Mouse (Mus musculus): ENCODE measurements at regions not wholly inside any gene's neighbourhood (a gene's known extent, or its start where the extent isn't known, plus 50 kb on each side); places are given as distances from the start of the nearest gene placed in this dataset.
A peak's percentile ranks its signal among the peaks of the same experiment; 100 is the strongest.

GRCm38 (mm10) chrX:12365582-12366323, 205.6 kb upstream of the Bcor start:
- H3K9me3 ChIP-seq (ENCODE audit: low read depth, low read length): no peaks in the 10 kb centered on the region
- DNase-seq: peak; percentile 47
- H3K27ac ChIP-seq (ENCODE audit: low read depth): no peak overlapping the region
- no peaks in the 10 kb centered on the region for H3K36me3 ChIP-seq (ENCODE audit: insufficient read depth)
- no peak overlapping the region for H3K4me3 ChIP-seq (ENCODE audit: low read depth, low read length)
- 47% methylated on average over 12 of the region's 12 CpGs for WGBS
- no peak for TF ChIP-seq CTCF (IDR thresholded peaks at IDR 0.05; ENCODE audit: low read depth)
- peak; percentile 87 for ATAC-seq (ENCODE audit: insufficient read depth)
- H3K27me3 ChIP-seq (ENCODE audit: insufficient read depth, low read length): no peaks in the 10 kb centered on the region
- no peak overlapping the region for H3K4me2 ChIP-seq
- H3K9ac ChIP-seq: no peak overlapping the region
- H3K4me1 ChIP-seq (ENCODE audit: insufficient read depth): no peaks in the 10 kb centered on the region

DNA sequence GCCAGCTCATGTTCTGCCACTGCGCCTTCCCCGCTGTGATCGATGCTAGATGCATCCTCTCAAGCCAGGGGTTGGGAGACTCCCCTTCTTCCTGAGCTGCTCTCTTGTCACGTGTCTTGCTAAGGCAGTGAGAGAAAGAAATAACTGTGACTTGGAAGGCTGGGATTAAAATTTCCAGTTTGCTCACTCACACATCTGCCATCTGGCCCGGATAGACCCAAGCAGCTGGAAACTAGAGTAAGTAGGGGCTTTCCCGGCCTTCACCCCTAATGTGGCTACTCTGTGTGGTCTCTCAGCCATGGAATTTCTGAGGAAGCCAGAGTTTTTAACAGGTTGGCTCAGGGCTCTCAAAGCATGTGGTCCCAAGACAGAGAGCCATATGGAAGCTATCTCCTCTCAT, 206.6 kb upstream of the Bcor start:
- DNase-seq (no peak), ATAC-seq (ENCODE audit: insufficient read depth) (no peak)
- Histone ChIP-seq H3K9me3 (ENCODE audit: low read depth, low read length) (no peaks in the 10 kb centered on the region), H3K9ac (no peak overlapping the region), H3K4me3 (ENCODE audit: low read depth, low read length) (no peak overlapping the region), H3K4me2 (no peak overlapping the region), H3K27me3 (ENCODE audit: insufficient read depth, low read length) (no peaks in the 10 kb centered on the region), H3K36me3 (ENCODE audit: insufficient read depth) (no peaks in the 10 kb centered on the region), H3K27ac (ENCODE audit: low read depth) (no peak overlapping the region), H3K4me1 (ENCODE audit: insufficient read depth) (no peaks in the 10 kb centered on the region)
- TF ChIP-seq CTCF (IDR thresholded peaks at IDR 0.05; ENCODE audit: low read depth): no peak
- WGBS: 78% methylated on average over 6 of the region's 6 CpGs

GRCm38 (mm10) chrX:12373670-12374069, 213.5 kb upstream of the Bcor start:
- H3K4me3 ChIP-seq (ENCODE audit: low read depth, low read length): no peak overlapping the region
- H3K4me2 ChIP-seq: no peak overlapping the region
- no peak overlapping the region for H3K27ac ChIP-seq (ENCODE audit: low read depth)
- no peak for TF ChIP-seq CTCF (IDR thresholded peaks at IDR 0.05; ENCODE audit: low read depth)
- H3K27me3 ChIP-seq (ENCODE audit: insufficient read depth, low read length): no peaks in the 10 kb centered on the region
- no peaks in the 10 kb centered on the region for H3K9me3 ChIP-seq (ENCODE audit: low read depth, low read length)
- ATAC-seq (ENCODE audit: insufficient read depth) (peak; percentile 65), DNase-seq (peak; percentile 29)
- no peak overlapping the region for H3K9ac ChIP-seq
- WGBS: 48% methylated on average over 6 of the region's 6 CpGs
- no peaks in the 10 kb centered on the region for H3K4me1 ChIP-seq (ENCODE audit: insufficient read depth)
- no peaks in the 10 kb centered on the region for H3K36me3 ChIP-seq (ENCODE audit: insufficient read depth)

GRCm38 (mm10) chrX:12375796-12376195, 211.8 kb upstream of the Atp6ap2 start:
- Histone ChIP-seq H3K36me3 (ENCODE audit: insufficient read depth) (no peaks in the 10 kb centered on the region), H3K4me2 (no peak overlapping the region), H3K4me3 (ENCODE audit: low read depth, low read length) (no peak overlapping the region), H3K4me1 (ENCODE audit: insufficient read depth) (no peaks in the 10 kb centered on the region), H3K27me3 (ENCODE audit: insufficient read depth, low read length) (no peaks in the 10 kb centered on the region), H3K27ac (ENCODE audit: low read depth) (no peak overlapping the region), H3K9me3 (ENCODE audit: low read depth, low read length) (no peaks in the 10 kb centered on the region), H3K9ac (no peak overlapping the region)
- no peak for TF ChIP-seq CTCF (IDR thresholded peaks at IDR 0.05; ENCODE audit: low read depth)
- no peak for ATAC-seq (ENCODE audit: insufficient read depth)
- no peak for DNase-seq
- WGBS: 29% methylated on average over 1 of the region's 1 CpGs

- Histone ChIP-seq H3K9ac (no peak overlapping the region), H3K36me3 (ENCODE audit: insufficient read depth) (no peaks in the 10 kb centered on the region), H3K4me2 (no peak overlapping the region), H3K4me1 (ENCODE audit: insufficient read depth) (no peaks in the 10 kb centered on the region), H3K9me3 (ENCODE audit: low read depth, low read length) (no peaks in the 10 kb centered on the region), H3K27ac (ENCODE audit: low read depth) (no peak overlapping the region), H3K4me3 (ENCODE audit: low read depth, low read length) (no peak overlapping the region), H3K27me3 (ENCODE audit: insufficient read depth, low read length) (no peaks in the 10 kb centered on the region)
- DNase-seq (no peak), ATAC-seq (ENCODE audit: insufficient read depth) (no peak)
- TF ChIP-seq CTCF (IDR thresholded peaks at IDR 0.05; ENCODE audit: low read depth): no peak
- WGBS: 43% methylated on average over 6 of the region's 6 CpGs
Observed at GRCm38 (mm10) chrX:12376238-12376980, 211.2 kb upstream of the Atp6ap2 start.

- Histone ChIP-seq H3K27me3 (ENCODE audit: insufficient read depth, low read length) (no peaks in the 10 kb centered on the region), H3K9me3 (ENCODE audit: low read depth, low read length) (no peaks in the 10 kb centered on the region), H3K4me2 (no peak overlapping the region), H3K36me3 (ENCODE audit: insufficient read depth) (no peaks in the 10 kb centered on the region), H3K4me3 (ENCODE audit: low read depth, low read length) (no peak overlapping the region), H3K27ac (ENCODE audit: low read depth) (no peak overlapping the region), H3K4me1 (ENCODE audit: insufficient read depth) (no peaks in the 10 kb centered on the region), H3K9ac (no peak overlapping the region)
- WGBS: 75% methylated on average over 7 of the region's 7 CpGs
- DNase-seq (no peak), ATAC-seq (ENCODE audit: insufficient read depth) (no peak)
- no peak for TF ChIP-seq CTCF (IDR thresholded peaks at IDR 0.05; ENCODE audit: low read depth)
Observed at GRCm38 (mm10) chrX:12377441-12377840, 210.2 kb upstream of the Atp6ap2 start.

DNA sequence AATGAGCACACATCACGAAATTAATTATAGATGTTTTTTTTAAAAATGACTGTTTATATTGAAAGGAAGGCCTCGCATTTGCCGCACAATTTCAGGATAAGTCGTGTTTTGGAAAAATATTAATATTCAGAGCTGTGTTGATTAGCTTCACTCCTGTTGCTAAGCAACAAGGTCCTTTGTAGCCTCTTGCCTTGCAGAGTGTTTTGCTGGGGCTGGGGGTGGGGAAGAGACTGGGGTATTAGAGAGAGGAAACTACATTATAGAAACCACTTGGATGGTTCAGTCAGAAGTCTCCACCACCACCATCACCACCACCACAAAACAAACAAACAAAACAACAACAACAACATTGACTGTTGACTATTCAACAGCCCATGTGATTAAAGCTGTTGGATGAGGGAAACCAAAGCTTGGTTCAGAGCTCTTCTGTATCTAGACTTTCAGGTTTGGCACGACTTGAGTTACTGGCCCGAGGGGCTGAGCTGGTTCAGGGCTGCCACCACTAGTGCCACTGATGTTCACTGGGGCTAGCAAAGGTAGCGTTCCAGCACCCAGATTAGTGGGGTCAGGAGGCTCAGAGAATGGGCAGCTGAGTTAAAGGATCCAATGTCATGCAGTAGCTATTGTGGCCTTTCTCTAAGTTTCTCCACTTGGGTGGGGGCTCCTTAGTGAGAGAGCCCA, 195.3 kb upstream of the Atp6ap2 start:
- no peak for ATAC-seq (ENCODE audit: insufficient read depth)

More for the DNA sequence above, 195.3 kb upstream of the Atp6ap2 start:
- Histone ChIP-seq H3K27ac (ENCODE audit: low read depth) (no peak overlapping the region), H3K27me3 (ENCODE audit: insufficient read depth, low read length) (no peaks in the 10 kb centered on the region), H3K4me2 (no peak overlapping the region), H3K9ac (no peak overlapping the region), H3K4me3 (ENCODE audit: low read depth, low read length) (no peak overlapping the region), H3K9me3 (ENCODE audit: low read depth, low read length) (no peaks in the 10 kb centered on the region), H3K36me3 (ENCODE audit: insufficient read depth) (no peaks in the 10 kb centered on the region), H3K4me1 (ENCODE audit: insufficient read depth) (no peaks in the 10 kb centered on the region)
- WGBS: 59% methylated on average over 7 of the region's 7 CpGs
- DNase-seq: no peak
- TF ChIP-seq CTCF (IDR thresholded peaks at IDR 0.05; ENCODE audit: low read depth): no peak
